8 mouse cellular contexts compared by ENCODE assay signal in genomic region chr6:100288730-100289035, GRCm38 (mm10). TPM values are rescaled to one million over a fixed set of nuclear protein-coding genes. Genes with fewer than 3 reads are reported as not detected.
DNase-seq lines count a peak whose midpoint lies in the region; ATAC-seq and TF ChIP-seq lines count a peak whose summit lies in the region.

No protein-coding gene starts in this region.

- no peak overlapping the region for H3K4me3 ChIP-seq in forebrain, embryonic 11.5 days (ENCODE audit: low read depth, low read length)
- no peak overlapping the region for H3K4me3 ChIP-seq in forebrain, postnatal 0 days (ENCODE audit: low read depth, low read length)
- H3K4me3 ChIP-seq in midbrain, embryonic 12.5 days = no peak overlapping the region
- no peak overlapping the region for H3K4me3 ChIP-seq in midbrain, embryonic 11.5 days (ENCODE audit: low read depth, low read length)
- no peak overlapping the region for H3K4me3 ChIP-seq in forebrain, embryonic 15.5 days
- H3K4me3 ChIP-seq in neural tube, embryonic 15.5 days (replicated peaks) = no peak overlapping the region

- ATAC-seq in forebrain, embryonic 11.5 days (replicated peaks; ENCODE audit: low FRiP score) = no peak
- no peak for ATAC-seq in forebrain, postnatal 0 days
- ATAC-seq in midbrain, embryonic 12.5 days (ENCODE audit: low FRiP score, low read depth) = no peak
- ATAC-seq in midbrain, embryonic 11.5 days (ENCODE audit: low FRiP score) = no peak
- no peak for ATAC-seq in forebrain, embryonic 15.5 days (replicated peaks)
- no peak for ATAC-seq in neural tube, embryonic 15.5 days (ENCODE audit: low FRiP score)

- no peak for TF ChIP-seq CTCF in forebrain, postnatal 0 days (IDR thresholded peaks at IDR 0.05; ENCODE audit: low read depth)

- no peaks in the 10 kb centered on the region for H3K36me3 ChIP-seq in forebrain, embryonic 11.5 days (ENCODE audit: control insufficient read depth, insufficient read depth, low read length)
- H3K36me3 ChIP-seq in forebrain, postnatal 0 days (ENCODE audit: insufficient read depth) = no peaks in the 10 kb centered on the region
- no peaks in the 10 kb centered on the region for H3K36me3 ChIP-seq in midbrain, embryonic 12.5 days
- H3K36me3 ChIP-seq in midbrain, embryonic 11.5 days (ENCODE audit: control insufficient read depth, insufficient read depth, low read length) = no peaks in the 10 kb centered on the region
- H3K36me3 ChIP-seq in forebrain, embryonic 15.5 days = no peaks in the 10 kb centered on the region
- no peaks in the 10 kb centered on the region for H3K36me3 ChIP-seq in neural tube, embryonic 15.5 days

- peaks cover 14% of the 10 kb centered on the region; the same call in 1 of the 2 replicates for H3K27me3 ChIP-seq in forebrain, embryonic 11.5 days (ENCODE audit: control insufficient read depth, insufficient read depth, low read length)
- H3K27me3 ChIP-seq in forebrain, postnatal 0 days (ENCODE audit: insufficient read depth, low read length) = no peaks in the 10 kb centered on the region
- H3K27me3 ChIP-seq in midbrain, embryonic 12.5 days = peaks cover 45% of the 10 kb centered on the region
- H3K27me3 ChIP-seq in midbrain, embryonic 11.5 days (ENCODE audit: control insufficient read depth, insufficient read depth, low read length) = peaks cover 16% of the 10 kb centered on the region
- no peaks in the 10 kb centered on the region for H3K27me3 ChIP-seq in forebrain, embryonic 15.5 days
- H3K27me3 ChIP-seq in neural tube, embryonic 15.5 days (replicated peaks) = peaks cover 14% of the 10 kb centered on the region

- H3K9me3 ChIP-seq in forebrain, embryonic 11.5 days (ENCODE audit: control insufficient read depth, low read length) = no peaks in the 10 kb centered on the region
- no peaks in the 10 kb centered on the region for H3K9me3 ChIP-seq in forebrain, postnatal 0 days (ENCODE audit: low read length)
- H3K9me3 ChIP-seq in midbrain, embryonic 12.5 days = no peaks in the 10 kb centered on the region
- H3K9me3 ChIP-seq in midbrain, embryonic 11.5 days (ENCODE audit: control insufficient read depth, low read length) = no peaks in the 10 kb centered on the region
- no peaks in the 10 kb centered on the region for H3K9me3 ChIP-seq in forebrain, embryonic 15.5 days
- H3K9me3 ChIP-seq in neural tube, embryonic 15.5 days (replicated peaks) = no peaks in the 10 kb centered on the region

- no peak overlapping the region for H3K9ac ChIP-seq in forebrain, embryonic 11.5 days (ENCODE audit: low read length)
- no peak overlapping the region for H3K9ac ChIP-seq in forebrain, postnatal 0 days
- no peak overlapping the region for H3K9ac ChIP-seq in midbrain, embryonic 12.5 days (replicated peaks)
- no peak overlapping the region; the same call in 1 of the 2 replicates for H3K9ac ChIP-seq in midbrain, embryonic 11.5 days (ENCODE audit: low read length)
- H3K9ac ChIP-seq in forebrain, embryonic 15.5 days (replicated peaks) = no peak overlapping the region
- no peak overlapping the region for H3K9ac ChIP-seq in neural tube, embryonic 15.5 days (replicated peaks)

- H3K4me2 ChIP-seq in forebrain, embryonic 11.5 days (ENCODE audit: low read depth, low read length, severe bottlenecking) = no peak overlapping the region
- H3K4me2 ChIP-seq in forebrain, postnatal 0 days (ENCODE audit: low read depth) = no peak overlapping the region
- peak overlapping the region; percentile 94; the same call in 1 of the 2 replicates for H3K4me2 ChIP-seq in midbrain, embryonic 12.5 days (replicated peaks)
- H3K4me2 ChIP-seq in midbrain, embryonic 11.5 days = no peak overlapping the region
- H3K4me2 ChIP-seq in forebrain, embryonic 15.5 days (replicated peaks) = peak overlapping the region; percentile 95
- H3K4me2 ChIP-seq in neural tube, embryonic 15.5 days = peak overlapping the region; percentile 99

- WGBS in forebrain, embryonic 11.5 days = 52% methylated on average over 4 of the region's 4 CpGs
- WGBS in forebrain, postnatal 0 days = 48% methylated on average over 4 of the region's 4 CpGs
- 60% methylated on average over 4 of the region's 4 CpGs for WGBS in midbrain, embryonic 12.5 days
- WGBS in midbrain, embryonic 11.5 days = 51% methylated on average over 4 of the region's 4 CpGs
- WGBS in forebrain, embryonic 15.5 days = 58% methylated on average over 4 of the region's 4 CpGs
- 64% methylated on average over 4 of the region's 4 CpGs for WGBS in neural tube, embryonic 15.5 days

- DNase-seq in forebrain, embryonic 11.5 days (ENCODE audit: low spot score) = peak; percentile 54
- no peak for DNase-seq in forebrain, postnatal 0 days
- no peak for DNase-seq in midbrain, embryonic 11.5 days (ENCODE audit: low spot score, missing footprints)
- DNase-seq in left cerebral cortex, postnatal 14 days (ENCODE audit: low spot score in 2 of 2) = no peak
- no peak for DNase-seq in thymus, postnatal 4 days

- intact Hi-C loops in left cerebral cortex, postnatal 14 days (cut with DNase I) = loop anchor here (5.0 to 10.0 kb wide), 4 partner anchors 116 to 484 kb away; no protein-coding TSS in a partner anchor

- H3K4me1 ChIP-seq in forebrain, embryonic 11.5 days (replicated peaks; ENCODE audit: control insufficient read depth, insufficient read depth, low read length) = peaks cover 8% of the 10 kb centered on the region; the same call in 1 of the 2 replicates
- H3K4me1 ChIP-seq in forebrain, postnatal 0 days (ENCODE audit: insufficient read depth) = peaks cover 7% of the 10 kb centered on the region
- peaks cover 24% of the 10 kb centered on the region for H3K4me1 ChIP-seq in midbrain, embryonic 12.5 days
- peaks cover 19% of the 10 kb centered on the region for H3K4me1 ChIP-seq in midbrain, embryonic 11.5 days (ENCODE audit: control insufficient read depth, insufficient read depth, low read length)
- H3K4me1 ChIP-seq in forebrain, embryonic 15.5 days = peaks cover 34% of the 10 kb centered on the region
- peaks cover 23% of the 10 kb centered on the region for H3K4me1 ChIP-seq in neural tube, embryonic 15.5 days

- no peak overlapping the region for H3K27ac ChIP-seq in forebrain, embryonic 11.5 days (ENCODE audit: low read depth, low read length)
- no peak overlapping the region for H3K27ac ChIP-seq in forebrain, postnatal 0 days (ENCODE audit: low read depth, low read length)
- H3K27ac ChIP-seq in midbrain, embryonic 12.5 days (replicated peaks) = no peak overlapping the region
- no peak overlapping the region for H3K27ac ChIP-seq in midbrain, embryonic 11.5 days (ENCODE audit: low read depth, low read length)
- H3K27ac ChIP-seq in forebrain, embryonic 15.5 days (replicated peaks) = 0 out of 2 replicates have a peak overlapping the region, but pooled peaks have one; percentile 98
- H3K27ac ChIP-seq in neural tube, embryonic 15.5 days (replicated peaks) = no peak overlapping the region

RNA-seq across cellular contexts. Expression of gene Rybp, which starts 1.4 kb away (rescaled TPM):
- 11.3 and 11.4 TPM in 2 replicates for polyA plus RNA-seq in forebrain, embryonic 11.5 days (2014; fragmentation: Nextera tagmentation; extraction: Ambion mirVana)
- total RNA-seq in forebrain, postnatal 0 days (2014; rRNA removed) = 29.5 and 37.7 TPM in 2 replicates
- polyA plus RNA-seq in forebrain, postnatal 0 days (2015; fragmentation: Nextera tagmentation; extraction: Ambion mirVana) = 20.7 and 24.7 TPM in 2 replicates
- 17.4 and 19.0 TPM in 2 replicates for polyA plus RNA-seq in midbrain, embryonic 12.5 days (2016; fragmentation: Nextera tagmentation; extraction: Ambion mirVana)
- polyA plus RNA-seq in midbrain, embryonic 11.5 days (2014; fragmentation: Nextera tagmentation; extraction: Ambion mirVana) = 10.0 and 10.3 TPM in 2 replicates
- 26.8 and 27.4 TPM in 2 replicates for polyA plus RNA-seq in forebrain, embryonic 15.5 days (2015; fragmentation: Nextera tagmentation; extraction: Ambion mirVana)
- polyA plus RNA-seq in neural tube, embryonic 15.5 days (2015; fragmentation: Nextera tagmentation; extraction: Ambion mirVana) = 18.5 and 19.2 TPM in 2 replicates
- 10 to 100 TPM; 53.3 to 53.8 TPM for total RNA-seq in left cerebral cortex, postnatal 14 days (2021)

Comparison
In these comparisons a context has a peak if more than half of its experiments do, and no peak if none do; other contexts are left out.
1. H3K4me2 ChIP-seq: peak in midbrain, embryonic 12.5 days (single experiment), forebrain, embryonic 15.5 days (single experiment) and neural tube, embryonic 15.5 days (single experiment); none in forebrain, embryonic 11.5 days (single experiment), forebrain, postnatal 0 days (single experiment) and midbrain, embryonic 11.5 days (single experiment).